Mouse (Mus musculus): ENCODE measurements at regions not wholly inside any gene's neighbourhood (a gene's known extent, or its start where the extent isn't known, plus 50 kb on each side); places are given as distances from the start of the nearest gene placed in this dataset.

GRCm38 (mm10) chr3:60138319-60138718 lies 56.6 kb downstream of the Sucnr1 start:
- dilution Hi-C loops (cut with MboI; ENCODE audit: extremely low pct_ligation_motif_present, extremely low pct_unique_long_range_greater_than_20kb, low sequenced_read_pairs), result no loop called here
- in situ Hi-C loops (cut with MboI; ENCODE audit: low pct_ligation_motif_present, low pct_unique_long_range_greater_than_20kb, low sequenced_read_pairs), result no loop called here
- no peaks in the 10 kb centered on the region for H3K36me3 ChIP-seq (replicated peaks in 1 of 2; ENCODE audit: control insufficient read depth in 1 of 2, insufficient read depth in 1 of 2, low read length in 1 of 2)
- H3K9ac ChIP-seq (ENCODE audit: insufficient read depth, low read depth), result no peak overlapping the region
- H3K27ac ChIP-seq (ENCODE audit: insufficient read depth, low read depth), result no peak overlapping the region
- no peak overlapping the region for H3K4me3 ChIP-seq (replicated peaks in 1 of 3; ENCODE audit: low read depth in 2 of 3, low read length in 2 of 3, poor library complexity in 1 of 3)
- peak; percentile 3 for DNase-seq (ENCODE audit: extremely low read depth)
- no peak for TF ChIP-seq CTCF (conservative IDR thresholded peaks at IDR 0.05 in 1 of 2, IDR thresholded peaks at IDR 0.05 in 1 of 2; ENCODE audit: low read depth in 2 of 2, low read length in 2 of 2)
- TF ChIP-seq SMC3 (IDR thresholded peaks at IDR 0.05; ENCODE audit: low read depth, low read length), result no peak
- TF ChIP-seq CHD1 (IDR thresholded peaks at IDR 0.05; ENCODE audit: low read depth, low read length), result no peak
- TF ChIP-seq POLR2AphosphoS2 (IDR thresholded peaks at IDR 0.05; ENCODE audit: low read depth, low read length), result no peak
- no peak for TF ChIP-seq POLR2A (IDR thresholded peaks at IDR 0.05; ENCODE audit: low read depth, low read length)
- TF ChIP-seq NRF1 (IDR thresholded peaks at IDR 0.05; ENCODE audit: low read depth, low read length), result no peak
- no peak for TF ChIP-seq MAFK (IDR thresholded peaks at IDR 0.05; ENCODE audit: insufficient replicate concordance, low read length)
- TF ChIP-seq CHD2 (IDR thresholded peaks at IDR 0.05; ENCODE audit: low read length), result no peak
- no peak for TF ChIP-seq ZMIZ1 (IDR thresholded peaks at IDR 0.05; ENCODE audit: low read depth, low read length)
- TF ChIP-seq RCOR1 (conservative IDR thresholded peaks at IDR 0.05; ENCODE audit: low read depth, low read length), result no peak
- no peak overlapping the region; the same call in 1 of the 2 replicates for H3K4me2 ChIP-seq (ENCODE audit: insufficient read depth, low read depth, poor library complexity, severe bottlenecking)
- no peaks in the 10 kb centered on the region for H3K79me2 ChIP-seq (replicated peaks; ENCODE audit: control insufficient read depth, extremely low read depth, insufficient read depth, poor library complexity, severe bottlenecking)
- H3K9me3 ChIP-seq (replicated peaks; ENCODE audit: low read length), result no peaks in the 10 kb centered on the region
- no peaks in the 10 kb centered on the region for H3K27me3 ChIP-seq (replicated peaks)
- H3K4me1 ChIP-seq (ENCODE audit: control insufficient read depth in 1 of 2, insufficient read depth in 2 of 2), result peaks cover 2 to 8% of the 10 kb centered on the region in 2 experiments; a peak in 3 of 4 replicates

GRCm38 (mm10) chr3:60159865-60160264 lies 78.2 kb downstream of the Sucnr1 start:
- in situ Hi-C loops (cut with MboI; ENCODE audit: low pct_ligation_motif_present, low pct_unique_long_range_greater_than_20kb, low sequenced_read_pairs), result no loop called here
- no peaks in the 10 kb centered on the region for H3K9me3 ChIP-seq (replicated peaks; ENCODE audit: low read length)
- no peak overlapping the region for H3K4me2 ChIP-seq (ENCODE audit: insufficient read depth, low read depth, poor library complexity, severe bottlenecking)
- no peaks in the 10 kb centered on the region for H3K27me3 ChIP-seq (replicated peaks)
- no peaks in the 10 kb centered on the region for H3K36me3 ChIP-seq (replicated peaks in 1 of 2; ENCODE audit: control insufficient read depth in 1 of 2, insufficient read depth in 1 of 2, low read length in 1 of 2)
- H3K9ac ChIP-seq (ENCODE audit: insufficient read depth, low read depth), result no peak overlapping the region
- no peaks in the 10 kb centered on the region for H3K79me2 ChIP-seq (replicated peaks; ENCODE audit: control insufficient read depth, extremely low read depth, insufficient read depth, poor library complexity, severe bottlenecking)
- no peak for DNase-seq (ENCODE audit: extremely low read depth)
- no peak overlapping the region for H3K4me3 ChIP-seq (replicated peaks in 1 of 3; ENCODE audit: low read depth in 2 of 3, low read length in 2 of 3, poor library complexity in 1 of 3)
- no peak overlapping the region for H3K27ac ChIP-seq (ENCODE audit: insufficient read depth, low read depth)
- dilution Hi-C loops (cut with MboI; ENCODE audit: extremely low pct_ligation_motif_present, extremely low pct_unique_long_range_greater_than_20kb, low sequenced_read_pairs), result no loop called here
- no peaks in the 10 kb centered on the region for H3K4me1 ChIP-seq (ENCODE audit: control insufficient read depth in 1 of 2, insufficient read depth in 2 of 2)
- TF ChIP-seq USF1 (IDR thresholded peaks at IDR 0.05; ENCODE audit: low read depth, low read length), result no peak
- no peak for TF ChIP-seq KAT2A (IDR thresholded peaks at IDR 0.05; ENCODE audit: insufficient replicate concordance, low read length)
- TF ChIP-seq ZMIZ1 (IDR thresholded peaks at IDR 0.05; ENCODE audit: low read depth, low read length), result no peak
- TF ChIP-seq MEF2A (IDR thresholded peaks at IDR 0.05; ENCODE audit: borderline replicate concordance, low read depth, low read length), result no peak
- TF ChIP-seq MAZ (IDR thresholded peaks at IDR 0.05; ENCODE audit: low read depth, low read length), result no peak
- no peak for TF ChIP-seq POLR2AphosphoS2 (IDR thresholded peaks at IDR 0.05; ENCODE audit: low read depth, low read length)
- TF ChIP-seq ZKSCAN1 (IDR thresholded peaks at IDR 0.05; ENCODE audit: borderline replicate concordance, low read depth, low read length), result no peak
- no peak for TF ChIP-seq ELF1 (IDR thresholded peaks at IDR 0.05; ENCODE audit: low read depth, low read length)
- TF ChIP-seq JUND (conservative IDR thresholded peaks at IDR 0.05; ENCODE audit: low read depth, low read length), result no peak
- TF ChIP-seq NRF1 (IDR thresholded peaks at IDR 0.05; ENCODE audit: low read depth, low read length), result no peak
- no peak for TF ChIP-seq CHD2 (IDR thresholded peaks at IDR 0.05; ENCODE audit: low read length)
- TF ChIP-seq EP300 (IDR thresholded peaks at IDR 0.05; ENCODE audit: low read length), result no peak
- no peak for TF ChIP-seq SIN3A (IDR thresholded peaks at IDR 0.05; ENCODE audit: low read length)
- TF ChIP-seq BHLHE40 (IDR thresholded peaks at IDR 0.05; ENCODE audit: low read depth, low read length), result no peak
